Mouse (Mus musculus): ENCODE measurements around the gene Rgl3. TPM values are rescaled to one million over a fixed set of nuclear protein-coding genes. Genes with fewer than 3 reads are reported as not detected.
A peak's percentile ranks its signal among the peaks of the same experiment; 100 is the strongest.

The Rgl3 gene
- polyA plus RNA-seq, 1 experiment from 2014 or later: 3.7 TPM

DNA sequence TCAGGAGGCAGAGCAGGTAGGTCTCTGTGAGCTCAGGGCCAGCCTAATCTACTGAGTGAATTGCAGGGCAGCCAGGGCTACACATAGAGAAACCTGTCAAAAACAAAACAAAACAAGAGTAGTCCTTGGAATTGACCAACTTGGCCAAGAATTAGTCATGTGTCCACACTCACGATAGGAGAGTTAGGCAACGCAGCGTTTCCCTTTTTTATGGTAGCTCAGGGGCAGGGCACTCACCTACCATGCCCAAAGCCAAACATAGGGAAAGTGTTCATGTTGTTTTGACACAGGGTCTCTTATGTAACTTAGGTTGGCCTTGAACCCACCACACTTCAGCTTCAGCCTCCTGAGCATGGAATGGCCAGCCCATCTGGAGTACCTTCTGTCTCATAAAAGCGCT, 19.9 kb downstream of the Rgl3 start:
- H3K4me2 ChIP-seq (ENCODE audit: low read depth): no peak overlapping the region
- no peak overlapping the region for H3K27ac ChIP-seq (ENCODE audit: low read depth, low read length)
- no peaks in the 10 kb centered on the region for H3K4me1 ChIP-seq (ENCODE audit: control insufficient read depth, insufficient read depth, low read length)
- 89% methylated on average over 4 of the region's 4 CpGs for WGBS
- H3K36me3 ChIP-seq (ENCODE audit: control insufficient read depth, insufficient read depth, low read length): no peaks in the 10 kb centered on the region
- H3K4me3 ChIP-seq (ENCODE audit: low read depth, low read length): no peak overlapping the region
- no peak overlapping the region for H3K9ac ChIP-seq (ENCODE audit: low read length)
- DNase-seq (ENCODE audit: low spot score) (no peak), ATAC-seq (ENCODE audit: insufficient read depth, low FRiP score, low TSS enrichment) (no peak)
- H3K27me3 ChIP-seq (ENCODE audit: control insufficient read depth, insufficient read depth, low read length): no peaks in the 10 kb centered on the region
- H3K9me3 ChIP-seq (ENCODE audit: control insufficient read depth, low read length): no peaks in the 10 kb centered on the region

DNA sequence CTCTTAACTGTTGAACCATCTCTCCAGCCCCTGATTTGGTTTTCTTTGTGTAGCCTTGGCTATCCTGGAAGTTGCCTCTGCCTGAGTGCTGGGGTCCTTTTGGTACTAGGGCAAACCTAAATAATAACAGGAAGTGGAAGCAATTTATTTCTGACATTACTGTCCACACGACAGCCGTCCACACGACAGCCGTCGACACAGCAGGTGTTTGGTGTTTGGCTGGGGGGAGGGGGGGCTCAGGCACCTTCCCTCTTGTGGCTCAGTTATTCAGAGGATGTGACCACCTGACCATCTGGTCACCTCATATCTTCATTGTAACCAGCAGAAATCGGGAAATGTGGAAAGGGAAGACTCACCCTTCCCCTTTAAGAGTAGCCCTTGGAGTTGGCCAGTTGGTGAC, 20.4 kb downstream of the Rgl3 start:
- H3K4me3 ChIP-seq (ENCODE audit: low read depth, low read length): no peak overlapping the region
- H3K36me3 ChIP-seq (ENCODE audit: control insufficient read depth, insufficient read depth, low read length): no peaks in the 10 kb centered on the region
- DNase-seq (ENCODE audit: low spot score) (no peak), ATAC-seq (ENCODE audit: insufficient read depth, low FRiP score, low TSS enrichment) (no peak)
- no peaks in the 10 kb centered on the region for H3K27me3 ChIP-seq (ENCODE audit: control insufficient read depth, insufficient read depth, low read length)
- no peak overlapping the region for H3K27ac ChIP-seq (ENCODE audit: low read depth, low read length)
- 72% methylated on average over 6 of the region's 6 CpGs for WGBS
- H3K9ac ChIP-seq (ENCODE audit: low read length): no peak overlapping the region
- no peaks in the 10 kb centered on the region for H3K9me3 ChIP-seq (ENCODE audit: control insufficient read depth, low read length)
- H3K4me1 ChIP-seq (ENCODE audit: control insufficient read depth, insufficient read depth, low read length): no peaks in the 10 kb centered on the region
- no peak overlapping the region for H3K4me2 ChIP-seq (ENCODE audit: low read depth)

DNA sequence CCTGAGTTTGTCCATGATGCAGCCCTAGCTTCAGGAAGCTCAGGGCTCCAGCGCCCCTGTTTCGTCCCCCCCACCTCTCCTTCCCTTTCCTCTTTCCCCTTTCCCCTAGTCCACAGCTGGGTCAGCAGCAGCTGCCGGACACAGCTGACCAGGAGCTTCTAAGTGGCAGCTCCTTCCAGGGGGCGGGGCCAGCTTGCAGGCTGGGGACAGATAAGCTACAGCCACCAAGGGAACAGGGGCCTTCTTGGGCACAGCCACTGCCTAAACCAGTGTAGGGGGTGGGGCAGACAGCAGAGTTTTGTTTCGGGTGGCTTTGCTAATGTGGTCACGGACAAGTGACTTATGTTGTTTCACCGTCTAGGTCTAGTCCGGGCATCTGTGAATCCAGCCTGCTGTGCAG, 25.8 kb downstream of the Rgl3 start, which contains the start of gene Epor:
Gene Epor, minus strand, starts transcription at position 90 of the 400 bp plus-strand sequence.
- no peaks in the 10 kb centered on the region for H3K9me3 ChIP-seq (ENCODE audit: control insufficient read depth, low read length)
- no peak within 1 kb of the TSS for H3K27ac ChIP-seq (ENCODE audit: low read depth, low read length)
- peak; percentile 36; the same call in 1 of the 2 replicates for ATAC-seq (ENCODE audit: insufficient read depth, low FRiP score, low TSS enrichment)
- DNase-seq (ENCODE audit: low spot score): peak; percentile 56
- H3K4me1 ChIP-seq (ENCODE audit: control insufficient read depth, insufficient read depth, low read length): peaks cover 5% of the 10 kb centered on the region; the same call in 1 of the 2 replicates
- peak within 1 kb of the TSS; percentile 36 for H3K4me3 ChIP-seq (ENCODE audit: low read depth, low read length)
- peak within 1 kb of the TSS; percentile 71 for H3K4me2 ChIP-seq (ENCODE audit: low read depth)
- no peak within 1 kb of the TSS; the same call in 1 of the 2 replicates for H3K9ac ChIP-seq (ENCODE audit: low read length)
- H3K27me3 ChIP-seq (ENCODE audit: control insufficient read depth, insufficient read depth, low read length): peaks cover 38% of the 10 kb centered on the region
- WGBS: 17% methylated on average over 8 of the region's 8 CpGs
- no peaks in the 10 kb centered on the region for H3K36me3 ChIP-seq (ENCODE audit: control insufficient read depth, insufficient read depth, low read length)

DNA sequence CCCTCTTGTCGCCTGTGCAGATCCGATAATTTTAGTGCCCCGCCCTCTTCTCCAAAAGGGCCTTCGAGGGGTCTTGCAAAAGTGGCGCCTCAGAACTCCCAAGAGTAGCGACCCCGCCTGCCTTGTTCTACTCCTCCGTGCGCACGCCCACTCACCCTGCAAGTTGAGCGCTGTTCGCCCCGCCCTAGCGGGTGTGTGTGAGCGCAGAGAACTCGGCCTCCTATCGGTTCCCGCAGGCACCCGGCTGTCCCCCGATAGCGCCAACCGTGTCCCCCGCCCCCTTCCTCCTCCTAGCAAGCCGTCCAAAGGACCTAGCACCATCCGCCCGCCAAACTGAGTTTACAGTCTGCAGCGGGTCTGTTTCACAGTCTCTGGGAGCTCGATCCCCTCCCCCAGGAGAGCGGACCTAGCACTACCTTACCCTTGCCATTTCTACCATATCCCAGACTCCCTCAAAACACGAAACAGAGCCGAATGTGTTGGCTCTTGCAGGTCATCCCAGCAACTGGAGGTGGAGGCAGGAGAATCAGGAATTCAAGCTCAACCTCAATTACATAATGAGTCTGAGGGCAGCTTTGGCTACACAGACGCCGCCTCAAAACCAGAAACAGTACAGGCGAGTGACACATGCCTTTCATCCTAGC, 26.7 kb downstream of the Rgl3 start:
- H3K36me3 ChIP-seq (ENCODE audit: control insufficient read depth, insufficient read depth, low read length): no peaks in the 10 kb centered on the region
- no peaks in the 10 kb centered on the region for H3K9me3 ChIP-seq (ENCODE audit: control insufficient read depth, low read length)
- ATAC-seq (ENCODE audit: insufficient read depth, low FRiP score, low TSS enrichment): peak; percentile 71; the same call in 1 of the 2 replicates
- H3K4me3 ChIP-seq (ENCODE audit: low read depth, low read length): peak overlapping the region; percentile 36
- WGBS: 4% methylated on average over 33 of the region's 34 CpGs
- H3K9ac ChIP-seq (ENCODE audit: low read length): no peak overlapping the region; the same call in 1 of the 2 replicates
- H3K27ac ChIP-seq (ENCODE audit: low read depth, low read length): no peak overlapping the region
- peak overlapping the region; percentile 71 for H3K4me2 ChIP-seq (ENCODE audit: low read depth)
- DNase-seq (ENCODE audit: low spot score): peak; percentile 75
- peaks cover 38% of the 10 kb centered on the region for H3K27me3 ChIP-seq (ENCODE audit: control insufficient read depth, insufficient read depth, low read length)
- H3K4me1 ChIP-seq (ENCODE audit: control insufficient read depth, insufficient read depth, low read length): peaks cover 5% of the 10 kb centered on the region; the same call in 1 of the 2 replicates

DNA sequence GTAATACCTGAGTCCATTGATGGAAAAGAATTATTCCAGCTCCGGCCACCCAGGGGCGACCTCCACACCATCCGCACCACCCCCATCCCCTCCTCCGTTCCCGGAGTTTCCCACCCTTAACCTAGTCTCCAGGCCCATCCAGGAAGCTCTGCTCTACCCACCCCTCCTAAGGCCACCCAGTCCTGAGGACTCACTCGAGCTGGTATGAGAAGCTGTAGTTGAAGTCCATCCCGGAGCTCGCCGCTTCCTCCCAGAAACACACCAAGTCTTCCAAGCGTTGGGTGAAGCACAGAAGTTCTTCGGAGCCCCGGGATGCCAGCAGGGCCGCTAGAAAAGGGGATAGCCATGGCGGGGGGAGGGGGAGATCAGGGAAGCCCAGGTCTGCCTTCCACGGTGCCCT, 27.2 kb downstream of the Rgl3 start:
- Histone ChIP-seq H3K27ac (ENCODE audit: low read depth, low read length) (no peak overlapping the region), H3K4me2 (ENCODE audit: low read depth) (peak overlapping the region; percentile 71), H3K4me1 (ENCODE audit: control insufficient read depth, insufficient read depth, low read length) (peaks cover 5% of the 10 kb centered on the region; the same call in 1 of the 2 replicates), H3K4me3 (ENCODE audit: low read depth, low read length) (peak overlapping the region; percentile 36), H3K27me3 (ENCODE audit: control insufficient read depth, insufficient read depth, low read length) (peaks cover 38% of the 10 kb centered on the region), H3K36me3 (ENCODE audit: control insufficient read depth, insufficient read depth, low read length) (no peaks in the 10 kb centered on the region), H3K9ac (ENCODE audit: low read length) (0 out of 2 replicates have a peak overlapping the region, but pooled peaks have one; percentile 11), H3K9me3 (ENCODE audit: control insufficient read depth, low read length) (no peaks in the 10 kb centered on the region)
- no peak for DNase-seq (ENCODE audit: low spot score)
- whole genome bisulfite sequencing: under 1% methylated on average over 15 of the region's 15 CpGs
- no peak for ATAC-seq (ENCODE audit: insufficient read depth, low FRiP score, low TSS enrichment)

DNA sequence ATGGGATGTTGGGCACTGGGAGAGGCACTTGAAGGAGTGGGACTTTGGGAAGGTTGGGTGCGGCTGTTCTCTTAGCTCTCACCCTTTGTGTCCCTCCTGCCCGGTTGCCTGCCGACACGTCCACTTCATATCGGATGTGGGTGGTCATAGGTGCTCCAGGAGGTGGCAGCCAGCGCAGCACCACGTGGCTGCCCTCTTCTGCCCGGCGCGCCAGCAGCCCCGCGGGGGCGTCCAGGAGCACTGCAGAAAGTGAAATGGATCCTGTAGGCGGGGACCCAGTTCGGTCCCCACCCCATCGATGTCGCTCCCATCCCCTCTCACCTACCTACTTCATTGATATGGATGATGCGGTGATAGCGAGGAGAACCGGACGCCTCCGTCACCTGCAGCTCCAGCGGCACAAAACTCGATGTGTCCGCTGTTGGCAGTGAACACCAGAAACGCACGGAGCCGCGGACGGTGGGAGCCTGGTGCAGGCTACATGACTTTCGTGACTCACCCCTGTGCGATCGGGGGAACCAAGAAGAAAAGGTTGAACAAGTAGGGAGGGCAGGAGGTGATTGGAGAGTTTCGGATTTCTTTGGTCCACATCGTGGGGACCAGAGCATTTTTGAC, 27.8 kb downstream of the Rgl3 start:
- Histone ChIP-seq H3K27ac (ENCODE audit: low read depth, low read length) (no peak overlapping the region), H3K9ac (ENCODE audit: low read length) (peak overlapping the region; percentile 11; the same call in 1 of the 2 replicates), H3K9me3 (ENCODE audit: control insufficient read depth, low read length) (no peaks in the 10 kb centered on the region), H3K4me3 (ENCODE audit: low read depth, low read length) (peak overlapping the region; percentile 36), H3K27me3 (ENCODE audit: control insufficient read depth, insufficient read depth, low read length) (peaks cover 38% of the 10 kb centered on the region), H3K36me3 (ENCODE audit: control insufficient read depth, insufficient read depth, low read length) (no peaks in the 10 kb centered on the region), H3K4me1 (ENCODE audit: control insufficient read depth, insufficient read depth, low read length) (peaks cover 7% of the 10 kb centered on the region; the same call in 1 of the 2 replicates), H3K4me2 (ENCODE audit: low read depth) (peak overlapping the region; percentile 71)
- WGBS: 2% methylated on average over 35 of the region's 35 CpGs
- ATAC-seq (ENCODE audit: insufficient read depth, low FRiP score, low TSS enrichment) (no peak), DNase-seq (ENCODE audit: low spot score) (no peak)

DNA sequence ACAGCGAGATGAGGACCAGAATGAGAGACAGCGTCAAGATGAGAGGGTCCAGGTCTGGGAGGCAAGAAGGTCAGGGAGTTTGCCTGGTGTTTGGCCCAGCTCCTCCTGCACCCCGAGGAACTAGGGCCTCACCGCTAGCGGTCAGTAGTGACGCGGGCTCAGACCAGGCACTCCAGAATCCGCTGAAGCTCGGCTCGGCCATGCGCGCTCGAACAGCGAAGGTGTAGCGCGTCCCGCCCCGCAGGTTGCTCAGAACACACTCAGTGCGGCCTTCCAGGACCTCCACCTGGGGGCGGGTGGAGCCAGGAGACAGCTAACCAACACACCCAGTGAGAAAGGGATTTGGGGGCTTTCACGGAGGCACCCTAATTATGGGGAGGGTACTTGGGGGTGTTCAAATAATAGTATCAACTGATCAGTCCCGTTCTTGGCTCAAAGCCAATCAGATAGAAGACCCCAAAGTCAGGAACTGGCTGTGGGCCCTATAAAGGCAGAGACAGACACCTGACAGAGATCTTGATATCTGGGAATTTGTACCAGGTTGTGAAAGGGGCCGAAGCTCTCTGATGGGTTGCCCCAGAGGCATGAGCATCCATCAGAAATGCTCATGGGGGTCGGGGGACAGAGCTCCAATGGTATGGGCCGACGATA, 28.6 kb downstream of the Rgl3 start:
- Histone ChIP-seq H3K27me3 (ENCODE audit: control insufficient read depth, insufficient read depth, low read length) (peaks cover 38% of the 10 kb centered on the region), H3K9ac (ENCODE audit: low read length) (no peak overlapping the region), H3K4me1 (ENCODE audit: control insufficient read depth, insufficient read depth, low read length) (peaks cover 9% of the 10 kb centered on the region; the same call in 1 of the 2 replicates), H3K9me3 (ENCODE audit: control insufficient read depth, low read length) (no peaks in the 10 kb centered on the region), H3K36me3 (ENCODE audit: control insufficient read depth, insufficient read depth, low read length) (no peaks in the 10 kb centered on the region), H3K27ac (ENCODE audit: low read depth, low read length) (no peak overlapping the region), H3K4me3 (ENCODE audit: low read depth, low read length) (no peak overlapping the region; the same call in 1 of the 2 replicates), H3K4me2 (ENCODE audit: low read depth) (peak overlapping the region; percentile 71)
- WGBS: 7% methylated on average over 26 of the region's 26 CpGs
- ATAC-seq (ENCODE audit: insufficient read depth, low FRiP score, low TSS enrichment) (no peak), DNase-seq (ENCODE audit: low spot score) (no peak)

DNA sequence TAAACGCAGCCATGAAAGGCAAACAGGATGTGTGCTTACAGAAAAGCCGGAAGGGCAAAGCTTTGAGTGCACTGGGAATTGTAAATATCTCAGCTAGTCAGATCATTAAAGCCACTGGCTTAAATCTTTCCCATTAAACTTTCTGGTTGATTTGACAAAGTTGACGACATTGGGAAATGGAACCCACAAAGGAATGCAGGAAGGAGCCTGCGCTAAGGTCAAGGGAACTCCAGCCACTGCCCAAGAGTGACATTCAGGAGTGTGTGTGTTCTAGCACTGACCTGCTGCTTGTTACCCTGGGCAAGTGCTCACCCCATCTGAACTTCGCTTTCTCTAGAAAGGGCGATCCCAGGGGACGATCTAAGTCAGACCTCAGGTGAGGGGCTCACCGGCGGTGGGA, 29.1 kb downstream of the Rgl3 start:
- H3K9me3 ChIP-seq (ENCODE audit: control insufficient read depth, low read length): no peaks in the 10 kb centered on the region
- H3K27me3 ChIP-seq (ENCODE audit: control insufficient read depth, insufficient read depth, low read length): peaks cover 38% of the 10 kb centered on the region
- 52% methylated on average over 9 of the region's 9 CpGs for WGBS
- no peaks in the 10 kb centered on the region for H3K36me3 ChIP-seq (ENCODE audit: control insufficient read depth, insufficient read depth, low read length)
- H3K27ac ChIP-seq (ENCODE audit: low read depth, low read length): no peak overlapping the region
- H3K9ac ChIP-seq (ENCODE audit: low read length): no peak overlapping the region
- no peak for ATAC-seq (ENCODE audit: insufficient read depth, low FRiP score, low TSS enrichment)
- no peak overlapping the region for H3K4me2 ChIP-seq (ENCODE audit: low read depth)
- peaks cover 9% of the 10 kb centered on the region; the same call in 1 of the 2 replicates for H3K4me1 ChIP-seq (ENCODE audit: control insufficient read depth, insufficient read depth, low read length)
- no peak for DNase-seq (ENCODE audit: low spot score)
- H3K4me3 ChIP-seq (ENCODE audit: low read depth, low read length): no peak overlapping the region

Data from neural tube, embryonic 11.5 days (tissue).